Mouse (Mus musculus): ENCODE results near the gene Ppip5k2.
A peak's percentile ranks its signal among the peaks of the same experiment; 100 is the strongest.

The Ppip5k2 gene

DNA sequence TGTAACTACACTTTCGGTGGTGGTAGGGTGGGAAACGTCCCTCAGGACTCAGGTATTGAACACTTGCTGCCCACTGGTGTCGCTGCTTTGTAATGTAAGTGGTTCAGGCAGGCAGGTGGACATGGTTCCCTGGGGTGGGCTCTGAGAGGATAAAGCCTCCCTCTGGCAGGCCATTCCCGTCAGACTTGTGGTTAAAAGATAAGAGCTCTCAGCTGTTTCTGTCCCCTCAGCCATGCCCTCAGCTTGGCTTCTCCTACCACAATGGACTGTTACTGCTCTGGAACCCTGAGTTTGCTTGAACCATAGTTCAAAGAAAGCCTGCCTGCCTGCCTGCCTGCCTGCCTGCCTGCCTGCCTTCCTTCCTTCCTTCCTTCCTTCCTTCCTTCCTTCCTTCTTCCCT lies 15.8 kb downstream of the Ppip5k2 start:
- DNase-seq (ENCODE audit: low spot score): no peak

DNA sequence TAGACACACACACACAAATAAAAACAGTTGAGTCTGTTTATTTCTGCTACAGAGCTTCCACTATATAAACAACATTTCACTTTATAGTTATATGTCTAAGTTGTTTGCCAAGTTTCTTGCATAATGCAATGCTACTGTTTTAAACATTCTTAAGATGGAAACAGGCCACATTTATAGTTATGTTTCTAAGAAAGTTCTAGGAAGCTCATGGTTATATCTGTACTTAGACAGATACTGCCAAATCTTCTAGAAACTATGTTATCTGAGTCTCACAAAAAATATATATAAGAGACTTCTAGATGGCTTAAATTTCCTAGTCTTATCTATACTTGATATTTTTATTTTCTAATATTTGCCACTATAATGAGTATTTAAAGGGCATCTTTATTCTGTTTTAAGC lies 17.0 kb downstream of the Ppip5k2 start:
- DNase-seq (ENCODE audit: low spot score): no peak

DNA sequence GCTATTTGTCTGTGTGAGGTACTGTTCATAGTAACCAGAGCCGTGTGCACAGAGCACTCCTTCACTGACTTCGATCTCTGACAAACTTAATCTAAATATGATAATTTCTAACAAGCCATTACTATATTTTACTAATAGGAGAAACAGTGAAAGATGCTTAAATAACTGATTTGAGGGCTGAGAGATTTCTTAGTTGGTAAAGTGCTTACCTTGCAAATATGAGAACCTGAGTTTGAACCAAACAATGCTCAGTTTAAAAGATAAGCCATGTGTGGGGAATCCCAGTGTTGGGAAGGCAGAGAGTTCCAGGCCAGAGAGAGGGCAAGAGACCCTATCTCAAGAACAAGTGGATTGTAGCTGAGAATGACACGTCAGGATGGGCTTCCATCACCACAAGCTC lies 22.0 kb downstream of the Ppip5k2 start:
- no peak for DNase-seq (ENCODE audit: low spot score)

DNA sequence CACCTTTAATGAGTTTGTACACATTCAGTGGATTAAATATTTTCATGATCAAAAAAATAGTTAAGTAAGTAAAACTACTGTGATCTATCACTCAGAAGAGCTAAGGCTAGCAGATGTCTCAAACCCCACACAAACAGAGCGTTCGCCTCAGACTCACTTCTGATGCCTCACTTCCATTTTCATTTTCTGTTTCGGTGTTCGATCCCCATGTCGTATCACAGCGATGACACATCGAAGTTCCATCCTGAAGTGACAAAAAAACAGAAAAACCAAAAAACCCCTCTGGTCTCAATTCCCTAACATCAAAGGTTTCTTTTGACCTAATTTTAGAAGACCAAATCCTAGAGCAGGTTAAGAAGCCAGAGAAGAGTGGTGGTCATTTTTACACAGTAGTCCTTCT lies 23.9 kb downstream of the Ppip5k2 start:
- DNase-seq (ENCODE audit: low spot score): no peak

DNA sequence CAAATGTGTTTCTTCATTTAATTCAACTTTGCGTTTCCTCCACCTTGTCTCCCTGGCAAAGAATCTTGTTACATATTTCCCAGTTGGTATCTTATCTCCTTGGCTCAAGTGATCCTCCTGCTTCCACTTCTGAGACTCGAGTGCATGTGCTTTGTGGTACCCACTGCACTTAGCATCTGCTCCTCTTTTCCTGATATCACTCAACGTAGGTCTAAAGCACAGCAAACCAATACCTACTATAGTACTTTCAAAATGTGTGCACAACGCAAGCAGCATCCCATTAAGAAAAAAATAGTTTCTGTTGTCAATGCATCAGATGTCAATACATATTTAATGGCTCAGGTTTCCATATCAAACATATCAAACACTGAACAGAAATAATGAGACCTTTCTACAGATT lies 24.5 kb downstream of the Ppip5k2 start:
- no peak for DNase-seq (ENCODE audit: low spot score)

DNA sequence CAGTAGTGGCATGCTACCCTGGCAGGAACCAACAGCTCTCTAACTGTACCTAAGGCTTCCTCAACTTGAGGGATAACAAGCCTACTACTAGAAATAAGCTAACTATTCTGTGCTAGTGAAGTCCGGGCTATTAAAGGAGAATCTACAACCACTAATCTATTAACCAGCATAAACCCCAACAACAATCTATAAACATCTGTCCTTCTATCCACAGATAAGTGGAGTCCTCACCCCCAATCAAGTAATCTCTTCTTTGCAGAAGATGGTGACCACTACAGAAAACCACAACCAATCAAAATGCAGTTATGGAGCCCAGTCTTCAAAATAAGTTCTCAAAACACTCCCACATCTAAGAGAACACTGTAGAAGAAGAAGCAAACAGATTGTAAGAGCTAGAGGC lies 27.1 kb downstream of the Ppip5k2 start:
- no peak for DNase-seq (ENCODE audit: low spot score)

DNA sequence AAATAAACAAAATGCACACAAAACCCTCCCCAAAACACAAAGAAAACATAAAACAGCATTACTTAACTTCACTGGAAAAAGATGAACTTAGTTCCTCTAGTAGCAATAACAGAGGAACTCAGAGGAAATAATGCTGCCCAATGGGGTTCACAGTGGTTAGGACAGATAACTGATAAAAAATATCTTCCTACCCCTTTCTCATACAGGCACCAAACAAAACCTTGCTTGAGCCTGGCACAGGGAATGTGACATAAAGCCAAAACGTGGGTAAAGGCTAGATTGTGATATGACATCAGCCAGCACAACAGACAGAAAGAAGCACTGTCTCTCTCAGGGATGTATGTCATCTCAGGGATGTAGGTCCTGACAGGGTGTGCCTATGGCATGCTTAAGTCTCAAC lies 40.9 kb downstream of the Ppip5k2 start:
- no peak for DNase-seq (ENCODE audit: low spot score)

DNA sequence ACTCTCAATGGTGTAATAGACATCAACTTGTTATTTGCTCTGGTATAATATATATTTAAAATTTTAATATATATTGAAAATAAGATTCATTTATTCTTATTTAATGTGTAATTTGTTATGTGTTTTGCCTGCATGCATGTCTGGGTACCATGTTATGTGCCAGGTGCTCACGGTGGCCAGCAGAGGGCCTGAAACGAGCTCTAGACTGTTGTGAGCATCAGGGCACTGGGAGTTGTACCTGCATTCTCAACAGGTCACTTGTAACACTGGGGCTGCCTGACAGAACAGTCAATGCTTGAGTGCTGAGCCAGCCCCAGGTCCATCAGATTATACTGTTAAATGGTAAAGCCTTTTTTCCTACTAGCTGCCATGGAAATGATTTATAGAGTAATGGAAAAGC lies 43.5 kb downstream of the Ppip5k2 start:
- DNase-seq (ENCODE audit: low spot score): no peak

DNA sequence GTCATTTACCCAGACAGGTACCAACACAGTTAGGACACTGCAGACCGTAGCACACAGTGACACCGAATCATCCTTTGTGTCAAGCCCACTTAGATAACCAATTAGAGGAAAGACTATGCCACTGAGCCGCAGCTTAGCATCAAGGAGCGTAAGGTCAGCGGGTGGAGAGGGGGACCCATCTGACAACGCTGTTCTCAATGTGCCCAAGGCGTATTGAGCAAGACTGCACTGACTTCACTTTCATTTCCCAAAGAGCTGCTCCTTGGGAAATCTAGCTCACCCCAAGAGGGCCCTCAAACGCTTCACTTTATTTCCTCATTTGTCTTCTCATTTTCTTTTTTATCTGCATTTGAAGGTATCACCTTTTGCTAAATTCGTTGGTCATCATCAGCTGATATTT lies 51.8 kb downstream of the Ppip5k2 start:
- DNase-seq (ENCODE audit: low spot score): no peak

DNA sequence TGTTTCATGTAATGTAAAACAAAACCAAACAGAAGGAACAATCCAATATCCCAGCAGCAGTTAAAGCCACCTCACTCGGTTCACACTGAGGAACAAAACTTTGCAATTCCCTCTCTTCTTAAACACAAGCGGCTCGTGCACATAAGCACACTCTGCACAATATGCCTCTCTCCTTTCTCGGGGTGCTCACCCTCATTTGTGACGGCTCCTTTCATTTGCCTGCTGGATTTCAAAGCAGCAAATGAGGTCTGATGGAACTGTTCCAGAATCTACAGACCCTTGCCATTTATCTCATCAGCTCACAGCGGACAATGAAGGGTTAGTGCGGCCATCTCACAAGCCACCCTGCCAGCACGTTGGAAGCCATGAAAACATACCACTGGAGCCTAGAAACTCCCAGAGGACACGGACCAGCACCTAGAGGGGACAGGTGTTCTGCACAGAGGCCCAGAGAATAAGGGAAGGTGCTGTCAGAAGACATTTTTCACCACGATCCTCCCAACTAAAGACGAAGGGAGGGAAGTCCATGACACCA lies 55.8 kb downstream of the Ppip5k2 start:
- DNase-seq (ENCODE audit: low spot score): no peak

DNA sequence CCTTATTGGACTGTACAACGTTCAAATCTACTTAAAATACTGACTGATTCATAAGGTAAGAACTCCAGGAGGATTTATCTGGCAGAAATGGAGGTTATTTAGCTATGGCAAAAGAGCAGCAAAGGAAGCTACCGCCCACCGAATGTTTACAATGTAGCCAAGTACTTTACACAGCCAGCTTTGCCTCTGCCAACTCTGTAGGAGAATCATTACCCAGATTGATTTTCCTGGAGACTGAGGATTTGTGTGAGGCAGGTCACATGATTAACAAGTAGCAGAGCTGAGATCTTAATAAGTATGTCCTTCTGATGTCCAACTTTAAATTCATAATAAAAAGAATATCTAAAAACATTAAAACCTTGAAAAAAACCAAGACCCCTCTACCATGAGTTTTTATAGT lies 59.7 kb downstream of the Ppip5k2 start:
- DNase-seq (ENCODE audit: low spot score): no peak

DNA sequence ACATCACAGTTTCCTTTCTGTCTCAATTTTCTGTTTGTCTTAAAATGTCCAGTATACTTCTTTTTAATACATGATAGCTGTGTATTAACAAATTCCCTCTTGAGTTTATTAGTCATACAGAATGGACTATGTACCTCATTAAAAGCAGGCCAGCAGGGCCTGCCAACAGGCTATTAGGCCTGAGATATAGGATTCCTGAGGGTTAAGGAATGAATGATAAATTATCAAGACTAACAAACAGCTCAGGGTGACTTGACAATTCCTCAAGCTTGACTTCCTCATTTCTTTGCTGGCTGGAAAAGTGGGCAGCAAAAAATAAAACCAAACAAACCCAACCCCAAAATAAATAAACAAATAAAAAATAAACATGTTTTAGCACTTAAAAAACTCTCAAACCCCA lies 64.8 kb downstream of the Ppip5k2 start:
- no peak for DNase-seq (ENCODE audit: low spot score)

DNA sequence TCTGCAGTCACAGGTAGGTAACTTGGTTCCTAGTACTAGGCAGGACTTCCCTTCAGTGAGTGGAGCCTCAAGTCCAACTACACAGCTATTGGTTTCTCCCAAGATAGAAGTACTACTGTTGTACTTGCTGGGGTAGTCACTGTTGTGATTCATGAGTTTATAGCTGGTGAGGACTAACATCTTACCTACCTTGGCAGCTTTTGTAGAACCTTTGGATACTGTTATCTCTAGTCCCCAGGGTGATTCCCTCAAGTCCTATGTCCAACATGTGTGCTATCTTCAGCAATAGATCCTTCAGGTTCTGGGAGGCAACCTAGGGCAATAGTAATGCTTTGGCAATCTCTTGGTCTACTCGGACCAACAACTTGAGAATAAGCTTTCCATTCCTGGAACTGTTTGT lies 65.6 kb downstream of the Ppip5k2 start:
- no peak for DNase-seq (ENCODE audit: low spot score)

DNA sequence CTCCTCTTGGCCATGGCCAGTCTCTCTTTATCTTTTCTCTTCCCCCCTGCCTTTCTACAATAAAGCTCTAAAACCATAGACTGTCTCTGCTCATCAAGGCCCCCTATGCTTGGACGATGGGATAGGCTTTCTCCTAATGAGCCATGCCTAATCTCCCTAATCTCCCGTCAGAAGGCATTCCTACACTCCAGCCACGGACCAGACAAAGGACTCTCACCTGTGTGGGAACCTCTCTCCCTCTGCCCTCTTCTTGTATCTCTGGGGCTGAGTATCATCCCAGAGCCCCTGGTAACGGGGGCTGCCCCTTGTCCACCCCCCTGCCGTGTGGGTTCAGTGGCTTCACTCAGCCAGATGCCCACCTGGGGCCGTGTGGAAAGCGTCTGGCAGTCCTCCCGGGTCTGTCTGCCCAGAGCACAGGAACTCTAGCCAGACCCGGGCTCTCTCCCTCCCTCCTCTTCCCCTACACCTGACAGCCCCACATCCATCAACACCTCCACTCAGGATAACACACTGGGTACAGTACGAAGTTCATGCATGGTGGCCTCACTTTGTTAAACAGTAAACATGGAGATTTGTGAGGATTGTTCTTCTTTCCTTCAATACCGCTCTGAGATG lies 71.1 kb downstream of the Ppip5k2 start:
- no peak for DNase-seq (ENCODE audit: low spot score)

DNA sequence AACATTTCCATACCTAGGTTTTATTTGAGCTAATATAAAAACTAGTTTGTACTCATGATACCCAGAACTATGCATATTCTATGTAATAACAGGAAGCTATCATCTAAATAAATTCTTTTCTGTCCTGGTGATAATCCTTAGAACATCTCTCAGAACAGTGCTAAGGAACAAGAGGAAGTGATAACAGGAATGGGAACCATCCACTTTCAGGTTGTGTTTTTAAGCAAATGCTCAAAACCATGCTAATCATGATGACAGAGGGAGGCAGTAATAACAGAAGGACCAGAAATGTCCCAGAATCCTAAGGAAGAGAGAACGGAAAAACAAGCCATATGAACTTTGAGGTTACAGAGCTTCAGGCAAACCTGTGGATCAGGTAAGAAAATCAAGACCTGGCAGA lies 72.9 kb downstream of the Ppip5k2 start:
- no peak for DNase-seq (ENCODE audit: low spot score)

DNA sequence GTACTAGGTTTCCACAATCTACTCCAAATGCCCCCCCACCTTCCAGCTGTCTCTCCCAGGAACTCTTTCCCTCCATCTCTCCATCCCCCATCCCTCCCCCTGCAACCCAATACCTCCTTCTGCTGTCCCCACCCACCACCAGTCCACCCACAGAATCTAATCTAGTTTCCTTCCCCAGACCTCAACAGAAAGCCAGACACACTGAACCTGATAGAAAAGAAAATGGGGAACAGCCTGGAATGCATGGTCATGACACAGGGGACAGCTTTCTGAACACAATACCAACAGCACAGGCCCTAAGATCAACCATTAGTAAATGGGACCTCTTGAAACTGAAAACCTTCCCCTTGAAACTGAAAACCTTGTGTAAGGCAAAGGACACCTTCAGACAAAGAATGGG lies 76.4 kb downstream of the Ppip5k2 start:
- no peak for DNase-seq (ENCODE audit: low spot score)

DNA sequence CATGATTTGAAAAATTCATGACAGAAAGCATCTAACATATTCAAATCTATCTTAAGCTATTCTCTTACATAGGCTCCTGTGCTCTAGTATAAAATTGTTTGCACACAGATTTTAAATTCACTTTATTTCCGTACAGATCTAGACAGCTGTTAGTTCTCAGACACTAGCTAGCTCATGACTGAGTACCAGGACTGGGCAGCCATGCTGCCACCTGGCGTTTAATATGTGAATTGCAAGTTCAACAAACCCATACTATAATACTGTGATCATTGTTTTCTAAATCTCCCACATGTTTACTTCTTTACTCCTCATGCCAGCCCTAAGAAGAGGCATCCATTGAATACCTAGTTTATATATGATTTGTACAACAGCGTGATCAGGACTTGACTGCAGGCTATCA lies 81.5 kb downstream of the Ppip5k2 start:
- DNase-seq (ENCODE audit: low spot score): peak; percentile 54

DNA sequence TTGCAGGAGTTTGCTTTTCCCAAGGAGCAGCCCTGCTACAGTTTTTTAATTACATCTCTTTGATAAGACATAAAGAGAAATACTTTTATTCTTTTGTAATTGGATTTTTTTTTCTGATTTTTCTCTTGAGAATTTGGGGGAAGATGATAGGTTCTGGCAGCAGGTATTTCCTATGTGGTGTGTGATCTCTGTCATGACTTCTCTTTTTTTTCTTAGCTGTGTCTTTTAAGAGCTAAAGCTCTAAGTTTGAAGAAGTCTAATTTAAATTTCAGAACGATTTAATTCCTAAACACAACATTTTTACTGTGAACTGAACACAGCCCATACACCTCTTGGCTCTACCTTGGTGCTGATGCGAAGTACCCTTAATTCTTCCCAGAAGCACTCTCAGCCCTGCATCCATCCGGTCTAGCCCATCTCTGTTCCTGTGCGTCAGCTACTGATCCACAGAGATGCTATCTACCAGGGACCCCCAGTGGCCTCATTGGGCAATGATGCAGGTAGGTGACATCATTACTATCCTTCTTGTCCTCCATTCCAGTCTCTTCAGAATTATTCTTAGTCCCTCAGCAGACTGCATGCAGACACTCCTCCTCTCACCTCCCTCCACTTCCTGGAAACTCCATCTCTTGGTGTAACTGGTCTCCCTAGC lies 93.6 kb downstream of the Ppip5k2 start:
- no peak for DNase-seq (ENCODE audit: low spot score)

DNA sequence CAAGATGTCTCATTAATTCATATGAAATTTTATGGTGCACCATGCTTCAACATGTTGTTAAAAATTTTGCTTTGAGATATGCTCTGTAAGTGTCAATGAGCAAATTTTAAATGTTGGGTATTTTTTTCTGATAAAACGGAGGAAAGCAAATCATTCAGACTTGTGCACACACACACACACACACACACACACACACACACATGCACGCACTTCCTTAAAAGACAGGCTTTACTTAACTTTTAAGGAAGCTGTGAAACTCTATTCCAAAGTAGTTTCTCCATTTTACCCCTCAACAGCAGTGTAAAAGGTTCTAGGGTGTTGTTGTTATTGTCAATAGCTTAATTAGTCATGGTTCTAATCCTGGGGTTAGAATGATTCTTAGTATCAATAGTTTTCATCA lies 94.1 kb downstream of the Ppip5k2 start:
- DNase-seq (ENCODE audit: low spot score): no peak

DNA sequence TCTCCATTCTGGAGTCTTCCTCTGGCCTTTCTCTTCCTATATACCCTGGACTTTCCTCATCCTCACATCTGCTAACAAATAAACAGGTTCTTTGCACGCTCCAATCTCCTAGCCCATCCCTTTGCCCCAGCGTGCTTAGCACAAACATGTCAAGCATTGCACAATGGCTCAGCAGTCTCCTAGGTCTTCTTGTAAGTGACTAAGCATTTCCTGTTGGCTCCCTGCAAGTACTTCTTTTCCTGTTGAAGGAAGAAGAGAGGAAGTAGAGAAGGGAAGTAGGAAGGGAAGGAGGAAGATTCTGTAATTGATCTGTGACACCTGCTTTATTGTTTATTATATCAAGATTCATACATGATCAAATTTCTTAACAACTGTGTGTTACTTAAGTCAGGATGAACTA lies 97.4 kb downstream of the Ppip5k2 start:
- DNase-seq (ENCODE audit: low spot score): no peak

DNA sequence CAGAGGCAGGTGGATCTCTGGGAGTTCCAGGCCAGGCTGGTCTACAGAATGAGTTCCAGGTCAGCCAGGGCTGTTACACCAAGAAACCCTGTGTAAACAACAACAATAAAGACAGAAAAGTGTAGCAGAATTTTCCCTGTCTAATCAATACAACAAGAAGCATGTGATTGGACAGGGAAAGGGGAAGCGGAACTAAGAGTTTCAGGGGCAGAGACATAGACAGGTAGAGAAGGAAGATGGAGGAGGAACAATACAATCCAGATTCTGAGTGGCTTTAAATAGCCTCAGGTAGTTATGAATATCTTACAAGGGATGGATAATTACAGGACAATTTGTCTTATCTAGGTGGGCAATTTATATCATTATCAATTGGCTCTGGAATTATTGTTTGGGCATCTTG lies 102.9 kb downstream of the Ppip5k2 start:
- no peak for DNase-seq (ENCODE audit: low spot score)

DNA sequence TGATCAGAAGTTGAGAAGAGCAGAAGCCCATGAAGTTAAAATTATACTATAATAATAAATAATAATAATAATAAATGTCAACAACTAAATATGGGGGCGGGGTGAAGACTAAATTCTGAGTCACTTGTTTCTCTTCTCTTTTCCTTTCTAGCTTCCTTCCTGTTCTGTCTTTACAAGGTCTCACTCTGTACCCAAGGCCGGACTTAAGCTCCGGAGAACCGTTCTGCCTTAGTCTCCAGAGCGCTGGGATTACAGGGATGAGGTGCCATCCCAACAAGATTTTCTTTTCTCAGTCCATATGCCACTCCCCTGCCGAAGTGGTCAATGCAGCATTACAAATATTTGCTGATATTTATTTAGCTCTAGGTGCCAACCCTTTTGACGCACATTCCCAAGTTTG lies 107.9 kb downstream of the Ppip5k2 start:
- no peak for DNase-seq (ENCODE audit: low spot score)

DNA sequence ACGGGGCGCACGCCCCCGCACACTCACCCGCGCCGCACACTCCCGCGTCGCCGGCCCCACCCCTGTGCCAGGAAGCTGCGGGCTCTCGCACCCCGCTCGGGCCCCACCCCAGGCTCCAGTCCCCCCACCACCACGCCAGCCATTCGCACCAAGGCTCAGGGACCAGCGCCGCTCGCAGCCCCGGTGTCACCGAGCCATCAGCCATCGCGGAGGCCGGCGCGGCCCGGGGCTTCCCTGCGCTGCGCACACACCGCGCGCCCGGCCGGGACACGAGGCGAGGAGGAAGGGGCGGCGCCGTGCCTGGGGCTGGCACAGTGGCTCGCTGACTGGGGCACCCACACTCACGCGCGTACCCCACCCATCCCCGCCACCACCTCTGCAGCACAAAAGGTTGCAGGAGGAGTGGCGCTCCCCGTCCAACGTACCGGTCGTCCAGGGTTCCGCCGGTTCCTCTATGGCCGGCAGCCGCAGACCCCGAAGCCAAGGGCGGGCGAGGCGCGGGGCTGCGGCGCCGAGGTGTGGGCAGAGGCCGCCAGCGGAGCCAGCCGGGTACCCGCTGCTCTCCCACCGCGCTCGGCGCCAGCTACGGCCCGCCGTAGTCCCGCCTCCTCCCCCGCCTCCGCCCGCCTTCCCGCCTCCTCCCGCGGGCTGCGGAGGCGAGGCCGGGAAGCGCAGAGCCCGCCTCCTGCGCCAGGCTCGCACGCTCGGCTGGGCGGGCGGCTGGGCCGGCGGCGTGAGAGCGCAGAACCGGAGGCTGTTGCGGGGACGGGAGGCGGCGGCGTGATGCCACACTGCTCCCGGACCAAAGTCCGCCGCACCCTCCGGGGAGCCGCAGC lies 108.6 kb downstream of the Ppip5k2 start, which contains the start of gene D1Ertd622e:
TSS of gene D1Ertd622e (minus strand) at position 669 of the 836 bp plus-strand sequence.
- peak; percentile 72 for DNase-seq (ENCODE audit: low spot score)

Data from c-Kit-positive CD71-positive TER-119-positive erythroid progenitor cells, embryonic 14.5 days (primary cell).